Comparison of ENCODE assay signal across 8 mouse cellular contexts in genomic region chr19:55880664-55881359, GRCm38 (mm10).
DNase-seq lines count a peak whose midpoint lies in the region; ATAC-seq and TF ChIP-seq lines count a peak whose summit lies in the region.

No protein-coding gene starts in this region.

- H3K4me3 ChIP-seq in heart, embryonic 16.5 days (ENCODE audit: low read length): no peak overlapping the region
- H3K4me3 ChIP-seq in forebrain, postnatal 0 days (ENCODE audit: low read depth, low read length): no peak overlapping the region
- H3K4me3 ChIP-seq in thymus, adult 2 months (ENCODE audit: control insufficient read depth, insufficient read depth, low read length): no peak overlapping the region

- WGBS in heart, embryonic 16.5 days: 80% methylated on average over 13 of the region's 13 CpGs
- WGBS in forebrain, postnatal 0 days: 34% methylated on average over 13 of the region's 13 CpGs
- 95% methylated on average over 13 of the region's 13 CpGs for WGBS in thymus, adult 2 months

- 0 out of 2 replicates have a peak, but pooled peaks cover 5% of the 10 kb centered on the region for H3K4me1 ChIP-seq in heart, embryonic 16.5 days (ENCODE audit: control insufficient read depth, insufficient read depth, low read length)
- H3K4me1 ChIP-seq in forebrain, postnatal 0 days (ENCODE audit: insufficient read depth): no peaks in the 10 kb centered on the region; the same call in 1 of the 2 replicates
- no peaks in the 10 kb centered on the region for H3K4me1 ChIP-seq in thymus, adult 2 months (replicated peaks; ENCODE audit: control insufficient read depth, insufficient read depth, low read length)

- TF ChIP-seq POLR2A in thymus, adult 2 months (IDR thresholded peaks at IDR 0.05; ENCODE audit: control insufficient read depth, extremely low read depth, insufficient read depth, low read length, poor library complexity): no peak

- DNase-seq in heart, postnatal 36 days: no peak
- peak; percentile 87 for DNase-seq in forebrain, postnatal 0 days
- DNase-seq in left cerebral cortex, postnatal 36 days (ENCODE audit: low spot score in 2 of 2): peak; percentile 18 to 23
- peak; percentile 40 for DNase-seq in right cerebral cortex, postnatal 14 days
- no peak for DNase-seq in kidney, postnatal 36 days
- no peak for DNase-seq in thymus, adult 2 months
- DNase-seq in spleen, postnatal 4 days (ENCODE audit: low spot score in 2 of 2): no peak

- no peak overlapping the region for H3K9ac ChIP-seq in heart, embryonic 16.5 days (ENCODE audit: low read length)
- no peak overlapping the region for H3K9ac ChIP-seq in forebrain, postnatal 0 days

- H3K27ac ChIP-seq in heart, embryonic 16.5 days (ENCODE audit: low read length): no peak overlapping the region
- H3K27ac ChIP-seq in forebrain, postnatal 0 days (ENCODE audit: low read depth, low read length): no peak overlapping the region
- H3K27ac ChIP-seq in thymus, adult 2 months (ENCODE audit: control insufficient read depth, insufficient read depth, low read length): no peak overlapping the region

- no peaks in the 10 kb centered on the region for H3K36me3 ChIP-seq in heart, embryonic 16.5 days (ENCODE audit: control insufficient read depth, insufficient read depth)
- H3K36me3 ChIP-seq in forebrain, postnatal 0 days (ENCODE audit: insufficient read depth): no peaks in the 10 kb centered on the region
- no peaks in the 10 kb centered on the region for H3K36me3 ChIP-seq in thymus, adult 2 months (ENCODE audit: control insufficient read depth, insufficient read depth, low read length)

- H3K27me3 ChIP-seq in heart, embryonic 16.5 days (ENCODE audit: control insufficient read depth, insufficient read depth, low read length): no peaks in the 10 kb centered on the region
- H3K27me3 ChIP-seq in forebrain, postnatal 0 days (ENCODE audit: insufficient read depth, low read length): peaks cover 3% of the 10 kb centered on the region
- H3K27me3 ChIP-seq in thymus, adult 2 months (ENCODE audit: control insufficient read depth, insufficient read depth, low read length): no peaks in the 10 kb centered on the region

- intact Hi-C loops in heart, postnatal 36 days (cut with DNase I): no loop called here
- intact Hi-C loops in left cerebral cortex, postnatal 36 days (cut with DNase I): no loop called here

- peak; percentile 6; the same call in 1 of the 2 replicates for ATAC-seq in heart, embryonic 16.5 days (replicated peaks; ENCODE audit: extremely low read depth, insufficient read depth, low FRiP score)
- ATAC-seq in forebrain, postnatal 0 days: peak; percentile 95

- no peak overlapping the region for H3K4me2 ChIP-seq in heart, embryonic 16.5 days (ENCODE audit: low read depth, low read length)
- H3K4me2 ChIP-seq in forebrain, postnatal 0 days (ENCODE audit: low read depth): peak overlapping the region; percentile 10; the same call in 1 of the 2 replicates

- no peaks in the 10 kb centered on the region for H3K9me3 ChIP-seq in heart, embryonic 16.5 days (replicated peaks; ENCODE audit: control insufficient read depth, low read length)
- H3K9me3 ChIP-seq in forebrain, postnatal 0 days (ENCODE audit: low read length): no peaks in the 10 kb centered on the region

- TF ChIP-seq CTCF in forebrain, postnatal 0 days (IDR thresholded peaks at IDR 0.05; ENCODE audit: low read depth): no peak; the same call in 1 of the 2 replicates
- no peak for TF ChIP-seq CTCF in thymus, adult 2 months (IDR thresholded peaks at IDR 0.05; ENCODE audit: borderline replicate concordance, control insufficient read depth, extremely low read depth, insufficient read depth, low read length, poor library complexity)

Comparison
In these comparisons a context has a peak if more than half of its experiments do, and no peak if none do; other contexts are left out.
1. DNase-seq: peak in forebrain, postnatal 0 days (single experiment), left cerebral cortex, postnatal 36 days (2 of 2) and right cerebral cortex, postnatal 14 days (single experiment); none in heart, postnatal 36 days (0 of 2), kidney, postnatal 36 days (0 of 2), thymus, adult 2 months (single experiment) and spleen, postnatal 4 days (0 of 2).